Mouse (Mus musculus) heart, postnatal 0 days (tissue): ENCODE results near the gene Dusp8.

Experiments
- CTCF ChIP-seq: IDR thresholded peaks from 2 replicates; pipeline ENCODE4 v1.5.1; 2016; ENCODE audit warnings: antibody characterized with exemption, control low read depth, low read depth
- EP300 ChIP-seq: IDR thresholded peaks from 2 replicates; pipeline ENCODE4 v1.6.1; 2016; ENCODE audit warnings: antibody characterized with exemption, low read depth

DNA sequence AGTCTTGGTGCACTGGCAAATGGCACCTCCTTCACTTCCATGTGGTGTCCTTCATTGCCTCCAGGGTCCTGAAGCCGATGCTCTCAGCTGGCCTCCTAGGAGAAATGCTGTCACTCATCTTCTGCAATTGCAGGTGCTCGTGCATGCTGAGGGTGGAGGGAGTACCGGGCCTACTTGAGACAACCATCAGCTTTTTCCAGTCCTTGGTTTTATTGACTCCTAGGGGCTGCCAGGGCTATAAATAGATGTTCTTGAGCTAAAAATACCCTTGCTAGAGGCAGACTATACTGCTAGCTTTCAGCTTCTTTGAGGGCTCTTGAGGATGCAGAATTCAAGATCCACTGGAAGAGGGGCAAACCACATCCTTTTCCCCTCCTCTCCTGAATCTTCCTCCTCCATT, 18.5 kb downstream of the Dusp8 start:
- TF ChIP-seq CTCF = no peak
- no peak for TF ChIP-seq EP300
